Mouse (Mus musculus) brain, embryonic 14.5 days (tissue): ENCODE data around the gene Stau1.

ENCODE experiments used
- CTCF ChIP-seq: fragments of 200-500 bp; IDR thresholded peaks from 2 replicates; pipeline ENCODE4 v1.5.1; 2012; ENCODE audit warnings: inconsistent platforms, mild to moderate bottlenecking, moderate library complexity, borderline replicate concordance; ENCODE audit not compliant: insufficient read depth, insufficient read length; ENCODE audit errors: extremely low read depth
- POLR2A ChIP-seq: fragments of 200-500 bp; IDR thresholded peaks from 2 replicates; pipeline ENCODE4 v1.6.1; 2012; ENCODE audit warnings: mild to moderate bottlenecking, inconsistent platforms, borderline replicate concordance; ENCODE audit not compliant: poor library complexity, insufficient read depth, insufficient read length, severe bottlenecking; ENCODE audit errors: extremely low read depth

DNA sequence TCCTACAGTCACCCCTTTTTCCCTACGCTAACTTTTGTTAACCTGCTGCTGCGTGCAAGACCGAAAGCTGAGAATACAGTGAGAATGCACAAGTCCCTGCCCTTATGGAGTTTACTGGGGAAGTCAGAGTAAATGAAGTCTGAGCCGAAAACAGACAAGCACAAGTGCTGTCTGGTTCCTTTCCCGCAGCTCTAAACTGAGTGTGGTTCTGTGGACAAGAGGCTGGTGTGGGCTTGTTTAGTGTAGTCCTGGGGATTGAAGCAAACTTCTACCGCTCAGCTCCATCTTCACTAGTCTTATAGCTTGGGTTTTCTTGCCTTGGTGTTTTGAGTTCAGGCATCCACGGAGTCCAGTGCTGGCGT, 415 bp upstream of the Stau1 start:
- TF ChIP-seq CTCF (no peak), POLR2A (no peak)
